Mouse (Mus musculus) heart, adult 18-20 months (tissue): ENCODE measurements at regions not wholly inside any gene's neighbourhood (a gene's known extent, or its start where the extent isn't known, plus 50 kb on each side); places are given as distances from the start of the nearest gene placed in this dataset.
"Not testable (repeated sequence)": the region's sequence is repeated elsewhere in the genome, so short reads cannot be mapped to it uniquely, and the experiment has no call there.

Source experiments
- DNase-seq, 2 experiments: peaks; one replicate each; pipeline ENCODE4 v3.0.0; 2021 to 2022; ENCODE audit warnings: mixed read lengths in 1 of 2
- microRNA-seq, 2 experiments: library from miRNA; unstranded; fragments of <30 nt; microRNA quantifications; one replicate each; pipeline ENCODE4 v1.2.0; 2022

- not testable (repeated sequence) for DNase-seq
Observed at GRCm38 (mm10) chr13:61957197-61957596, 172.5 kb upstream of the Zfp808 start.

GRCm38 (mm10) chr13:61978856-61979255, 150.8 kb upstream of the Zfp808 start:
- not testable (repeated sequence) for DNase-seq

- not testable (repeated sequence) for DNase-seq
Observed at GRCm38 (mm10) chr13:61996519-61996918, 133.2 kb upstream of the Zfp808 start.

GRCm38 (mm10) chr13:61998803-61999202, 130.9 kb upstream of the Zfp808 start:
- DNase-seq = peak; percentile 7 to 31

GRCm38 (mm10) chr13:62007321-62007720, 122.4 kb upstream of the Zfp808 start:
- DNase-seq = peak; percentile 9 to 18

- DNase-seq = peak; percentile 59 to 63
Observed at GRCm38 (mm10) chr13:62015424-62016167, 114.1 kb upstream of the Zfp808 start.

GRCm38 (mm10) chr13:62016168-62016502, 113.6 kb upstream of the Zfp808 start:
- DNase-seq = not testable (repeated sequence)

- DNase-seq = not testable (repeated sequence)
Observed at GRCm38 (mm10) chr13:62037646-62038045, 92.0 kb upstream of the Zfp808 start.

- not testable (repeated sequence) for DNase-seq
Observed at GRCm38 (mm10) chr13:62077951-62078671, 51.6 kb upstream of the Zfp808 start.

- not testable (repeated sequence) for DNase-seq
Observed at GRCm38 (mm10) chr13:62078893-62079292, 50.8 kb upstream of the Zfp808 start.

Small RNAs in the stretch of these regions (microRNA-seq; reads per million reads assigned to microRNA genes)
- 0 reads per million in 2 experiments for gene Gm25649
